Mouse (Mus musculus) liver, adult 2 months (tissue): ENCODE data around the gene Gm38431. TPM values are rescaled to one million over a fixed set of nuclear protein-coding genes. Genes with fewer than 3 reads are reported as not detected.

Experiments
- DNase-seq: peaks from one replicate; pipeline ENCODE4 v3.0.0-alpha.2; 2011; ENCODE audit warnings: low read depth, low spot score; ENCODE audit errors: extremely low read depth
- H3K27ac ChIP-seq: fragments of 200-500 bp; replicated peaks from 2 replicates; pipeline ENCODE4 v1.5.1; 2012; ENCODE audit warnings: low read depth, mild to moderate bottlenecking, control low read depth, inconsistent platforms, low read length; ENCODE audit not compliant: insufficient read depth
- H3K27me3 ChIP-seq: fragments of 200-500 bp; 2 replicates; pipeline ENCODE4 v1.6.1; 2012; ENCODE audit warnings: mild to moderate bottlenecking, moderate library complexity, low read length, inconsistent platforms; ENCODE audit not compliant: control insufficient read depth, insufficient read depth
- H3K36me3 ChIP-seq: fragments of 200-500 bp; 2 replicates; pipeline ENCODE4 v1.6.1; 2012; ENCODE audit warnings: low read length, inconsistent platforms; ENCODE audit not compliant: control insufficient read depth, insufficient read depth
- H3K4me1 ChIP-seq: fragments of 200-500 bp; 2 replicates; pipeline ENCODE4 v1.6.1; 2011; ENCODE audit warnings: low read length; ENCODE audit not compliant: control insufficient read depth, insufficient read depth
- H3K4me3 ChIP-seq: fragments of 200-500 bp; 2 replicates; pipeline ENCODE4 v1.5.1; 2011; ENCODE audit warnings: low read depth, mild to moderate bottlenecking, control low read depth, low read length, moderate library complexity; ENCODE audit not compliant: insufficient read depth
- H3K79me2 ChIP-seq: fragments of 200-500 bp; 2 replicates; pipeline ENCODE4 v1.6.1; 2012; ENCODE audit warnings: inconsistent platforms, mild to moderate bottlenecking, low read length, moderate library complexity; ENCODE audit not compliant: control insufficient read depth, insufficient read depth
- H3K9ac ChIP-seq: fragments of 200-500 bp; 2 replicates; pipeline ENCODE4 v1.6.1; 2012; ENCODE audit warnings: low read depth, mild to moderate bottlenecking, control low read depth, inconsistent platforms, low read length
- CTCF ChIP-seq: fragments of 200-500 bp; IDR thresholded peaks from 2 replicates; pipeline ENCODE4 v1.5.1; 2011; ENCODE audit warnings: low read depth, low read length, control low read depth
- POLR2A ChIP-seq: fragments of 200-500 bp; IDR thresholded peaks from 2 replicates; pipeline ENCODE4 v1.6.1; 2011; ENCODE audit warnings: low read length, control low read depth; ENCODE audit not compliant: insufficient read depth; ENCODE audit errors: extremely low read depth
- WGBS: fragments of 180-500 bp; shearing (Covaris S2); methylation state at CpG from one replicate; pipeline ENCODE4 v1.1.7; 2018; 5-methylcytosine and 5-hydroxymethylcytosine counted together
- polyA plus RNA-seq: library from polyadenylated mRNA; depleted of rRNA; stranded (reverse); fragments of >200 nt; gene quantifications from 2 replicates; pipeline ENCODE4 v1.2.3, GENCODE M21; 2012
- total RNA-seq: library from RNA; depleted of rRNA; stranded (reverse); fragments of >200 nt; gene quantifications from 2 replicates; pipeline ENCODE4 v1.2.3, GENCODE M21; 2014

The Gm38431 gene
- total and polyA plus RNA-seq, 2 experiments = 2.5 to 5.8 TPM

GRCm38 (mm10) chr9:21083324-21083723 lies 8.5 kb downstream of the Gm38431 start:
- 19% methylated on average over 3 of the region's 3 CpGs for WGBS
- peaks cover 45% of the 10 kb centered on the region for H3K36me3 ChIP-seq

GRCm38 (mm10) chr9:21081127-21081526 lies 10.7 kb downstream of the Gm38431 start:
- TF ChIP-seq POLR2A = no peak
- TF ChIP-seq CTCF = no peak
- WGBS = 25% methylated on average over 9 of the region's 9 CpGs
- Histone ChIP-seq H3K27me3 (no peaks in the 10 kb centered on the region), H3K4me1 (peaks cover 22% of the 10 kb centered on the region), H3K9ac (no peak overlapping the region), H3K36me3 (peaks cover 40% of the 10 kb centered on the region), H3K79me2 (no peaks in the 10 kb centered on the region; the same call in 1 of the 2 replicates), H3K4me3 (no peak overlapping the region), H3K27ac (no peak overlapping the region; the same call in 1 of the 2 replicates)
- DNase-seq = no peak

More at GRCm38 (mm10) chr9:21083324-21083723, 8.5 kb downstream of the Gm38431 start:
- TF ChIP-seq CTCF = no peak
- no peak for TF ChIP-seq POLR2A
- H3K4me1 ChIP-seq = peaks cover 22% of the 10 kb centered on the region
- no peak overlapping the region for H3K9ac ChIP-seq
- no peaks in the 10 kb centered on the region for H3K27me3 ChIP-seq
- peak; percentile 91 for DNase-seq
- peaks cover 14% of the 10 kb centered on the region for H3K79me2 ChIP-seq
- no peak overlapping the region for H3K4me3 ChIP-seq
- H3K27ac ChIP-seq = peak overlapping the region; percentile 44; the same call in 1 of the 2 replicates

DNA sequence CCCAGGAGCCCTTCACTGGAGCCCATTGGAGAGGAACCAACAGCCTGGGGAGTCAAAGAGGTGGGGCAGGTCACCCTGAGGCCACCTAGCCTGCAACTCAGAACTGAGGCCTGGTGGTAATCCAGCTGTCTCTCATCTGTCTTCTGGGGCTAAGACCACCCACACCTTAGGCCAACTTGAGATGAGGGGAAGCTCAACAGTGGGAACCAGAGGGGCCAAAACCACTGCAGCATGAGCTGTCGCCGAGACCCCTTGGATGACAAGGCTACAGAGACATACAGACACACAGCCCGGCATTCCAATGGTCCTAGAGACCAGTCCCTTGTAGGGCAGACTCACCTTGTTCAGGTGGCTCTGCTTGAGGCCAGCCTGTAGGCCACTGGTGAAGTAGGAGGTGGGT lies 16.2 kb downstream of the Gm38431 start:
- DNase-seq = no peak
- Histone ChIP-seq H3K27me3 (no peaks in the 10 kb centered on the region), H3K36me3 (peaks cover 21% of the 10 kb centered on the region), H3K79me2 (0 out of 2 replicates have a peak, but pooled peaks cover 4% of the 10 kb centered on the region), H3K9ac (no peak overlapping the region), H3K4me3 (no peak overlapping the region), H3K4me1 (peaks cover 7% of the 10 kb centered on the region), H3K27ac (no peak overlapping the region)
- no peak for TF ChIP-seq POLR2A
- TF ChIP-seq CTCF = no peak
- 90% methylated on average over 3 of the region's 3 CpGs for WGBS

DNA sequence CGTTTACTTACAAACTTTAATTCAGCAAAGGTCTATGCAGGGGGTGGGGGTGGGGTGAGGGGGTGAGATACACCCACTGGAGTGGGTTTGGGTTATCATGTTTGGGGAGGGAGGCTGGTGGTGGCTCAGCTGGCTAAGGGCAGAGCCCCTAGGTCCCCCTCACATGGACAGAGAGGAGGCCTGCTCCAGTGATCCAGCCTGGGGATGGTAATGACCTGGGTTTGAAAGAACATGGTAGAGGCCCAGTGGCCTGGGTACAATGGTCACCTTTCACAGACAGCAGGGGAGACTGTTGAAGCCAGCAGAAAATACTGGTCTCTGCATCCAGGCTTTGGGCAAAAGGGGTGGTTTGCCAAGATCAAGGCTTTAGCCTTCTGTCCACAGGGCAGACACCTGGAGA lies 17.6 kb downstream of the Gm38431 start:
- TF ChIP-seq POLR2A (no peak), CTCF (no peak)
- H3K27me3 ChIP-seq = no peaks in the 10 kb centered on the region
- peaks cover 7% of the 10 kb centered on the region for H3K4me1 ChIP-seq
- peaks cover 13% of the 10 kb centered on the region for H3K36me3 ChIP-seq
- 82% methylated on average over 1 of the region's 1 CpGs for WGBS
- no peak overlapping the region for H3K27ac ChIP-seq
- no peak for DNase-seq
- no peak overlapping the region for H3K9ac ChIP-seq
- H3K79me2 ChIP-seq = 0 out of 2 replicates have a peak, but pooled peaks cover 4% of the 10 kb centered on the region
- no peak overlapping the region for H3K4me3 ChIP-seq

- WGBS = 2% methylated on average over 58 of the region's 58 CpGs
- TF ChIP-seq POLR2A (0 out of 2 replicates have a peak, but pooled peaks have one; percentile 54), CTCF (no peak)
- peaks cover 5% of the 10 kb centered on the region; the same call in 1 of the 2 replicates for H3K36me3 ChIP-seq
Measured at GRCm38 (mm10) chr9:21073044-21073840, 18.6 kb downstream of the Gm38431 start, which contains the start of the genes Gm49373 and Fdx1l. Gene Gm49373, minus strand, starts transcription at chr9:21073096. Gene Fdx1l, minus strand, starts transcription at chr9:21073614.

More at GRCm38 (mm10) chr9:21073044-21073840, 18.6 kb downstream of the Gm38431 start, which contains the start of the genes Gm49373 and Fdx1l:
- Histone ChIP-seq H3K27me3 (no peaks in the 10 kb centered on the region), H3K4me1 (peaks cover 7% of the 10 kb centered on the region), H3K27ac (peak within 1 kb of the TSS; percentile 43), H3K9ac (peak within 1 kb of the TSS; percentile 89), H3K4me3 (peak within 1 kb of the TSS; percentile 88), H3K79me2 (0 out of 2 replicates have a peak, but pooled peaks cover 4% of the 10 kb centered on the region)
- DNase-seq = peak; percentile 84
